Mouse (Mus musculus): ENCODE data around the gene U2surp. TPM values are rescaled to one million over a fixed set of nuclear protein-coding genes. Genes with fewer than 3 reads are reported as not detected.
"Not testable (repeated sequence)": the region's sequence is repeated elsewhere in the genome, so short reads cannot be mapped to it uniquely, and the experiment has no call there.

Gene U2surp
- polyA plus RNA-seq, 1 experiment from 2014 or later, result 139 TPM

DNA sequence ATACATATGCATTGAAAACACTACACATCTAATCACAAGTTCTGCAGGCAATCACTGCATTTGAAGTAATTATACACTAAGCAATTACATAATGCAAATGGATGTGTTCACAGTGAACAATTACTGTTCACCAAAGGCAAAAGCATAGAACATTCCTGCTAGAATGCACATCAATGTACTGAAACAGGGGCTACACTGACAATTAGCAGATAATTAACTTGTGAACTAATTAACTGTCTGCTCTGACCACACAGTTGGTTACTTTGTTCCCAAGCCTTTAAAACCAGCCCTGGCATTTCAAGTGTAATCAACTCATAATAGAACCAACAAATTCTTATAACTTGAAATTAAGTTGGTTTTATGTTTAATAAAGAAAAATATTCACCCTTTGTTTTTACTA is 22.9 kb downstream of the U2surp start:
- Histone ChIP-seq H3K27ac (no peak overlapping the region), H3K4me2 (ENCODE audit: low read length) (no peak overlapping the region), H3K4me3 (replicated peaks; ENCODE audit: low read depth, low read length) (no peak overlapping the region), H3K9ac (ENCODE audit: low read depth, low read length) (no peak overlapping the region), H3K4me1 (replicated peaks; ENCODE audit: insufficient read depth, low read length) (no peaks in the 10 kb centered on the region), H3K27me3 (ENCODE audit: insufficient read depth, low read length) (no peaks in the 10 kb centered on the region), H3K36me3 (ENCODE audit: insufficient read depth, low read length) (peaks cover 27% of the 10 kb centered on the region), H3K9me3 (replicated peaks; ENCODE audit: low read length) (no peaks in the 10 kb centered on the region)
- ATAC-seq (replicated peaks; ENCODE audit: low FRiP score, low read depth) (no peak), DNase-seq (ENCODE audit: low spot score) (no peak)
- no peak for TF ChIP-seq CTCF (IDR thresholded peaks at IDR 0.05; ENCODE audit: low read depth)

DNA sequence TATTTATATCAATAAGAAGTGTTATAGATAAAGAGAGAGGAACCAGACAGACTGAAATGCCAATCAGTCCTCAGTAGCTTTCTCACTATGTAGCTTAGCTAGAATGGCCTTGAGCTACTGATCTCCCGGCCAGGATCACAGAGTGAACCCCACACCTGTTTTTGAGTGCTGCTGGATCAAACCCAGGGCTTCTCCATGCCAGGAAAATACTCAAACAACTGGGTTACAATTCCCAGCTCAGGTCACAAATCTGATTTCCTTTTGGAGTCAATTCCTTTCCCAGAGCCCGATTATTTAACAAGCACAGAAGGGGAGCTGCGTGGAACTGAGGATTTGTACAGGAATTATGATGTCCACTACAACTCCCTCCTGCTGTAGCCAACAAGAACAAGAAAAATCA is 31.8 kb downstream of the U2surp start:
- Histone ChIP-seq H3K9ac (ENCODE audit: low read depth, low read length) (no peak overlapping the region), H3K27ac (no peak overlapping the region), H3K27me3 (ENCODE audit: insufficient read depth, low read length) (no peaks in the 10 kb centered on the region), H3K4me3 (replicated peaks; ENCODE audit: low read depth, low read length) (no peak overlapping the region), H3K4me1 (replicated peaks; ENCODE audit: insufficient read depth, low read length) (no peaks in the 10 kb centered on the region), H3K36me3 (ENCODE audit: insufficient read depth, low read length) (peaks cover 45% of the 10 kb centered on the region), H3K4me2 (ENCODE audit: low read length) (no peak overlapping the region), H3K9me3 (replicated peaks; ENCODE audit: low read length) (no peaks in the 10 kb centered on the region)
- no peak for TF ChIP-seq CTCF (IDR thresholded peaks at IDR 0.05; ENCODE audit: low read depth)
- DNase-seq (ENCODE audit: low spot score), result no peak
- ATAC-seq (replicated peaks; ENCODE audit: low FRiP score, low read depth), result no peak
- 95% methylated on average over 3 of the region's 3 CpGs for WGBS

DNA sequence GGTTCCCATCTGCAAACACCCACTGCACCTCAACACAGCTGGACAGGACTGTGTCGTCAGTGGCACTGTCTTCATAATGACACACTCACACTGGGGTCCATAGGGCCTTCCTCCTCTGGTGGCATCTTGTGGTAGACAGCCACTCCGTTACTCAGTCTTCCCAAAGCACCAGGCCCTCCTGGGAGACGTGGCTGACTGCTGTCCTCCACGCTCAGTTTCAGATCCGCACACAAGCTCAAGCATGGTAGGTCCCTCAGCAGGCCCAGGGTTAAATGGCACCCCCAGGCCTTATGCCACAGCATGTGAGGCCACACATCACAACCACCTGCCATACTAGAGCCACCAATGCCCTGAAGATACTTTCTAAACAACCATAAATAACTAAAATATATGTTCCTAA is 33.4 kb downstream of the U2surp start:
- H3K27me3 ChIP-seq (ENCODE audit: insufficient read depth, low read length), result no peaks in the 10 kb centered on the region
- H3K4me2 ChIP-seq (ENCODE audit: low read length), result no peak overlapping the region
- DNase-seq (ENCODE audit: low spot score) (no peak), ATAC-seq (replicated peaks; ENCODE audit: low FRiP score, low read depth) (no peak)
- H3K9ac ChIP-seq (ENCODE audit: low read depth, low read length), result no peak overlapping the region
- H3K4me1 ChIP-seq (replicated peaks; ENCODE audit: insufficient read depth, low read length), result no peaks in the 10 kb centered on the region
- no peak overlapping the region for H3K27ac ChIP-seq
- WGBS, result 92% methylated on average over 5 of the region's 5 CpGs
- TF ChIP-seq CTCF (IDR thresholded peaks at IDR 0.05; ENCODE audit: low read depth), result no peak
- no peaks in the 10 kb centered on the region for H3K9me3 ChIP-seq (replicated peaks; ENCODE audit: low read length)
- H3K36me3 ChIP-seq (ENCODE audit: insufficient read depth, low read length), result peaks cover 40% of the 10 kb centered on the region
- H3K4me3 ChIP-seq (replicated peaks; ENCODE audit: low read depth, low read length), result no peak overlapping the region

DNA sequence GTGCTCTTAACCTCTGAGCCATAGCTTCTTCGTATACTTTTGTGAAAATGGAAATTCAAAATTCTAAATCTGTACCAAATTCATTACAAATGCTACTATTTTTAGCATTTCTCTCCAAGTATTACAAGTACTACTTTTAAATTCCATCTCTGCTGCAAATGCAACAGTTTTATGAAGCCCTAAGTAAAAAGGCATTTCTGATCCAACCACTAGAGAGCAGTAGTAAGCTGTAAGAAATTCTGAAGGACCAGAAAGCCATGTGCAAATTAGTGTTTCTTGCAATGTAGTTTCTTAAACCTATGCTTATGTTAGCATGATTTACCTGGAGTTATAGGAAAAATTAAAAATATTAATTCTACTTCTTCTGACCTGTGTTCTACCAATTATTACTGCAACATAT is 38.9 kb downstream of the U2surp start:
- Histone ChIP-seq H3K9ac (ENCODE audit: low read depth, low read length) (no peak overlapping the region), H3K36me3 (ENCODE audit: insufficient read depth, low read length) (peaks cover 36% of the 10 kb centered on the region), H3K9me3 (replicated peaks; ENCODE audit: low read length) (no peaks in the 10 kb centered on the region), H3K27me3 (ENCODE audit: insufficient read depth, low read length) (no peaks in the 10 kb centered on the region), H3K27ac (no peak overlapping the region), H3K4me1 (replicated peaks; ENCODE audit: insufficient read depth, low read length) (no peaks in the 10 kb centered on the region), H3K4me3 (replicated peaks; ENCODE audit: low read depth, low read length) (no peak overlapping the region), H3K4me2 (ENCODE audit: low read length) (no peak overlapping the region)
- DNase-seq (ENCODE audit: low spot score), result peak; percentile 78
- TF ChIP-seq CTCF (IDR thresholded peaks at IDR 0.05; ENCODE audit: low read depth), result peak; percentile 76
- 100% methylated on average over 1 of the region's 1 CpGs for WGBS
- ATAC-seq (replicated peaks; ENCODE audit: low FRiP score, low read depth), result no peak

DNA sequence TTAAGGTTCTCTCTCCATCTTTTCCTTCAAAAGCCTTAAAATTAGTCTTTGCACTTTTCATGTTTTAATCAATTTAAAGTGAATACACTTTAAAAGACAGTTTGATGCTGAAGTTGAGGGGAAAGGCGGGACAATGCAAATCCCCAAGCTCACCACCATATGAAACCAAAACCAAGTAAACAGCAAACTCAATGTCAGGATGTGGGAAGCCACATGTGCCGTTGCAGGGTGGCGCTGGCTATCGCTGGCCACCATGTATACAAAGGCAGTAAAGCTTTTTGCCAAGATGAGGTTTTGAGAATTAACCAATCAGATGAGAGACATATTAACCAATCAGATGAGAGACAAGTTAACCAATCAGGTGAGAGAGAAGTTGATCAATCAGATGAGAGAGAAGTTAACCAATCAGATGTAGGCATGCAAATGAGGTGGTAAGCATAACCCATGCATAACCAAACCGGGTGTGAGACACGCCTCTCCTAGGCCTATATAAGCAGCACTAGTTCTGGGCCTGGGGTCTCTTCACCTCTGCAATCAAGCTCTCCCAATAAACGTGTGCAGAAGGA is 42.7 kb downstream of the U2surp start:
- not testable (repeated sequence) for H3K27me3 ChIP-seq (ENCODE audit: insufficient read depth, low read length); ATAC-seq (replicated peaks; ENCODE audit: low FRiP score, low read depth)
- 95% methylated on average over 7 of the region's 7 CpGs for WGBS

DNA sequence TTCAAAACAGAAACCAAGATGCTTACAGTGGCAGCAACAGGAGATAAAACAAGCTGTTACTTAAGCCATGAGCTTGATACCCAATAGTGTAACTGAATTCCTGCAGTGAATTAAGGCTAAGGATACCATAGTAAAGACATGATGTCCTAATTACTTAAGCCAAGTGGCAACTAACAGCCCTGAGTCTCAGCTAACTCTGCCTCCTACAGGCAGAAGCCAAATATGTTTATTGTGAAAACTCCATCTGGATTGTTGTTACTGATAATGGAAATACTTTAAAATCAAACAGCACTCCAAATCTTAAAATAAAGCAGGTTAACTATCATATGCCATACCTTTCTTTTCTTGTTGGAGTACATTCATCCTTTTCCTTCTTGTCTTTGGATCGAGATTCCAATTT is 47.8 kb downstream of the U2surp start:
- H3K9ac ChIP-seq (ENCODE audit: low read depth, low read length), result no peak overlapping the region
- no peaks in the 10 kb centered on the region for H3K9me3 ChIP-seq (replicated peaks; ENCODE audit: low read length)
- no peaks in the 10 kb centered on the region for H3K4me1 ChIP-seq (replicated peaks; ENCODE audit: insufficient read depth, low read length)
- peaks cover 26% of the 10 kb centered on the region for H3K36me3 ChIP-seq (ENCODE audit: insufficient read depth, low read length)
- no peak for ATAC-seq (replicated peaks; ENCODE audit: low FRiP score, low read depth)
- peak; percentile 46; the same call in 1 of the 2 replicates for TF ChIP-seq CTCF (IDR thresholded peaks at IDR 0.05; ENCODE audit: low read depth)
- no peak overlapping the region for H3K4me3 ChIP-seq (replicated peaks; ENCODE audit: low read depth, low read length)
- no peaks in the 10 kb centered on the region for H3K27me3 ChIP-seq (ENCODE audit: insufficient read depth, low read length)
- H3K4me2 ChIP-seq (ENCODE audit: low read length), result no peak overlapping the region
- 84% methylated on average over 1 of the region's 1 CpGs for WGBS
- no peak overlapping the region for H3K27ac ChIP-seq
- DNase-seq (ENCODE audit: low spot score), result peak; percentile 15

More for the DNA sequence above, 42.7 kb downstream of the U2surp start:
- H3K4me3 ChIP-seq (replicated peaks; ENCODE audit: low read depth, low read length); H3K27ac ChIP-seq; H3K9ac ChIP-seq (ENCODE audit: low read depth, low read length); H3K4me1 ChIP-seq (replicated peaks; ENCODE audit: insufficient read depth, low read length); H3K4me2 ChIP-seq (ENCODE audit: low read length); DNase-seq (ENCODE audit: low spot score); H3K9me3 ChIP-seq (replicated peaks; ENCODE audit: low read length): not testable (repeated sequence)
- peaks cover 37% of the 10 kb centered on the region for H3K36me3 ChIP-seq (ENCODE audit: insufficient read depth, low read length)

DNA sequence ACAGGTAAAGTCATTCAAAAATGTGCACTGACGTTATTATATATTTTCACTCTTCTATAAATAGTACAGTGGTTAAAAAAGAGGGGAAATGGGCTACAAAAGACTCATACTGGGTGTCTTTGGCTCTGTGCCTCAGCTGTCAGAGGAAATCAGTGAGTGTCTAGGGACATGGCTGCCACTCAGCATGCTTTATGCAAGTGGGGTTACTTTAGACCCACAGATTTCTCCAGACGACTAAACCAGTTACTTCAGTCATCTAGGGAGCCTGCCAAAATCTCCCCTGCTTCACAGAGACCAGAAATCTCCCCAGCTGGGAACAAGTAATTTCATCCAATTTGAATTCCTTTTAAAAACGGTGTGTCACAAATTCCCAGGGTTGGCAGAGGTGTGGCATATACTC is 59.9 kb downstream of the U2surp start:
- ATAC-seq (replicated peaks; ENCODE audit: low FRiP score, low read depth) (no peak), DNase-seq (ENCODE audit: low spot score) (no peak)
- no peak overlapping the region for H3K9ac ChIP-seq (ENCODE audit: low read depth, low read length)
- no peaks in the 10 kb centered on the region for H3K27me3 ChIP-seq (ENCODE audit: insufficient read depth, low read length)
- H3K9me3 ChIP-seq (replicated peaks; ENCODE audit: low read length), result no peaks in the 10 kb centered on the region
- no peak overlapping the region for H3K4me3 ChIP-seq (replicated peaks; ENCODE audit: low read depth, low read length)
- H3K4me1 ChIP-seq (replicated peaks; ENCODE audit: insufficient read depth, low read length), result no peaks in the 10 kb centered on the region
- WGBS, result 52% methylated on average over 3 of the region's 3 CpGs
- no peak overlapping the region for H3K4me2 ChIP-seq (ENCODE audit: low read length)
- TF ChIP-seq CTCF (IDR thresholded peaks at IDR 0.05; ENCODE audit: low read depth), result no peak
- peaks cover 4% of the 10 kb centered on the region; the same call in 1 of the 2 replicates for H3K36me3 ChIP-seq (ENCODE audit: insufficient read depth, low read length)
- no peak overlapping the region for H3K27ac ChIP-seq

Data from kidney, postnatal 0 days (tissue).